Mouse (Mus musculus) layer of hippocampus, postnatal 10 days (tissue): Measurements from ENCODE around the gene Upk1a. TPM values are rescaled to one million over a fixed set of nuclear protein-coding genes. Genes with fewer than 3 reads are reported as not detected.

ENCODE experiments used
- DNase-seq, 2 experiments: peaks; one replicate each; pipeline ENCODE4 v3.0.0; 2021; ENCODE audit warnings: low spot score in 2 of 2
- long read RNA-seq: library from polyadenylated mRNA; stranded (forward); transcript quantifications from one replicate; pipeline ENCODE4 v2.0.0, GENCODE M21; 2023
- total RNA-seq, 2 experiments: library from RNA; stranded (reverse); gene quantifications; 2 replicates each; pipeline ENCODE4 v1.2.3; 2021

The Upk1a gene
- under 1 TPM; 0.22 to 0.34 TPM for total RNA-seq
- long read RNA-seq, partial matches to known transcripts: 0 of 1 reads
- long read RNA-seq, other reads (novel, unspliced or antisense): 1 of 1 reads

DNA sequence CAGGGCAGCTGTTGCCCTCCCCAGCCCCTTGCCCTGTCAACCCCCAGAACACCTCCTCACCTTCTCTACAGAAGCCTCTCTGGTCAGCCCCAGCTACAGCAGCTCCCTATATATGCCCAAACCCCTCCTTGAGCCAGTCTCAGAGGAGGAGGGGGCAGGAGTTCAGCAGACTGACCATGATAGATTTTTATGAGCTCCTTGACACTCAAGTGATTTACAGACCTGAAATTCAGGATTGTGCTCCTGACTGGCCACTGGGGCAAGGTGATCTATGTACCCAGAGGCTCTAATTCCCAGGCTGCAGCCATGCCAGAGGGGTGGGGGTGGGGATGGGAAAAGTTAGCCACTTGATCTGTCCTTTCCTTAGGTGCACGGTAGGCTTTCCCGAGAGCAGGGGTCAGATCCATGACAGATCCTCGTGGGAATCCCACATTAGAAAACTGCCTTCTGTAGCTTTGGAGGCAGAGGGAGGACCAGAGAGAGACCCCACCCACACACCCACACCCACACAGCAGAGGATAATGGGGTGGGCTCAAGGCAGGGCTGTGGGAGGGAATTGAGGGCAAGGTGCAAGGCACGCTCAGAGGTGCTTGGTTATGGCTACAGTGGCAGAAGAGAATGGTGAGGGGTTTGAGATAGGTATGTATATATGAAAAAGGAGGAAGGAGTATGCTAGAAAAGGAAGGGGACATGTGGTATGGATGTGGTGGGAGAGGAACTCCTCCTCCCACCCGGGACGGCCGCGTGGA is at the start of gene Upk1a:
Upk1a (minus strand) TSS at position 194 of the 749 bp plus-strand sequence.
- DNase-seq: no peak

- DNase-seq: peak; percentile 97 to 98
Observed at GRCm38 (mm10) chr7:30649591-30650540, 37.2 kb upstream of the Upk1a start, which contains the start of gene Rbm42. TSS of gene Rbm42 (minus strand) at chr7:30650317.

DNA sequence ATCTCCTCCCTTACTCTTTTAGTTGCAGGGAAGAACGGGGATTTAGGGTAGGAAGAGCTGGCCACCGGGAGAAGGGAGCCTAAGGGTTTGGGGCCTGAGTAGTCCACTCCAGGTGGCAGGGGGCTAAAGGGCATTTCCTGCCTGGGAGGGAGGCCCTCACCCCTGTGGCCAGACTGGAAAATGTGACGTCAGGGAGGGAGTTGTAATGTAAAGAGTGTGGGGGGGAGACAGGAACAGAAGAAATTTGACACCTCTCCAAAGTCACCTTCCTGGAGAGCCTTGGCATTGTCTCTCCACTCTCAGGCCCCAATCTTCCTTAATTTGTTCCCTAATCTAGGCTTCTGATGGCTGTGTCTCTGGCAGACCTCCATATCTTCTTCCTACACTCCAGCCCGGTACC is 26.4 kb upstream of the Upk1a start:
- no peak for DNase-seq

DNA sequence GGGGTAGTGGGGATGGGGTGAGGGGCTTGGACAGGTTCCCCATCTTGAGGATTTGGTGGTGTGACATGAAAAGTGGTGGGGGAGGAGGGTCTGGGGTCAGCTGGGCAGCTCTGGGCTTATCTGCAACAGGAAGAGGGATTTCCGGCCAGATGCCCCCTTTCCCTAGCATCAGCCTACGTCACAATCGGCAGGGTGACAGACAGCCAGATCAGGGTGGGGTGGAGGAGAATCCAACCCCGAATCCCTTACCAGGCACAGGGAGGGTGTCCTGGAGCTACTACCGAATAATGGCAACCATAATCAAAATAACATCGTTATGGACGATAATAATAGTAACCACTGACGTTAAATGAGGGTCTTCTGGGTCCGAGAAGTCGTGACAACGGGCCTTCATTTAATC is 23.7 kb upstream of the Upk1a start:
- no peak for DNase-seq

- no peak for DNase-seq
Observed at GRCm38 (mm10) chr7:30635752-30636151, 23.1 kb upstream of the Upk1a start, which contains the start of gene Etv2. TSS of gene Etv2 (minus strand) at chr7:30635852.

GRCm38 (mm10) chr7:30634621-30635020 is 22.0 kb upstream of the Upk1a start:
- peak; percentile 48 to 62 for DNase-seq

- DNase-seq: no peak
Observed at GRCm38 (mm10) chr7:30633762-30634412, 21.2 kb upstream of the Upk1a start.

GRCm38 (mm10) chr7:30629013-30629412 is 16.4 kb upstream of the Upk1a start:
- DNase-seq: no peak

- DNase-seq: no peak
Observed at GRCm38 (mm10) chr7:30626647-30627046, 14.0 kb upstream of the Upk1a start.

- DNase-seq: peak; percentile 83 to 88
Observed at GRCm38 (mm10) chr7:30625530-30626384, 13.1 kb upstream of the Upk1a start, which contains the start of gene Cox6b1. TSS of gene Cox6b1 (minus strand) at chr7:30626151.

DNA sequence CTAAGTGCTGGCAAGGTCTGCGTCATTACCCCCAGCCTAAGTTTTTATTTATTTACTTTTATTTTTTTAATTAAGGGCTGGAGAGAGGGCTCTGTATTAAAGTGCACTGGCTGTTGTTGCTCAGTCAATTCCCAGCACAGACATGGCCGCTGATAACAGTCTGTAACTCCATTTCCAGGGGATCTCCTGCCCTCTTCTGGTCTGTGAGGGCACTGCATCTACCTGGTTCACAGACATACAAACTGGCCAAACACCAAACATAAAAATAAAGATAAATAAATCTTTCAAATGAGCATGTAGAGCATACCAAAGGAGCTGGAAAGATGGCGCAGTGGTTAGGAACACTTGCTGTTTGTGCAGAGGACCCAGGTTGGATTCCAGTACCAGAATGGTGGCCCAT is 6.6 kb upstream of the Upk1a start:
- peak in 1 of 2 experiments; percentile 31 for DNase-seq

- no peak for DNase-seq
Observed at GRCm38 (mm10) chr7:30618658-30619057, 6.0 kb upstream of the Upk1a start.

- no peak for DNase-seq
Observed at GRCm38 (mm10) chr7:30615049-30615760, 2.6 kb upstream of the Upk1a start.

GRCm38 (mm10) chr7:30614454-30614853 is 1.8 kb upstream of the Upk1a start:
- no peak for DNase-seq

DNA sequence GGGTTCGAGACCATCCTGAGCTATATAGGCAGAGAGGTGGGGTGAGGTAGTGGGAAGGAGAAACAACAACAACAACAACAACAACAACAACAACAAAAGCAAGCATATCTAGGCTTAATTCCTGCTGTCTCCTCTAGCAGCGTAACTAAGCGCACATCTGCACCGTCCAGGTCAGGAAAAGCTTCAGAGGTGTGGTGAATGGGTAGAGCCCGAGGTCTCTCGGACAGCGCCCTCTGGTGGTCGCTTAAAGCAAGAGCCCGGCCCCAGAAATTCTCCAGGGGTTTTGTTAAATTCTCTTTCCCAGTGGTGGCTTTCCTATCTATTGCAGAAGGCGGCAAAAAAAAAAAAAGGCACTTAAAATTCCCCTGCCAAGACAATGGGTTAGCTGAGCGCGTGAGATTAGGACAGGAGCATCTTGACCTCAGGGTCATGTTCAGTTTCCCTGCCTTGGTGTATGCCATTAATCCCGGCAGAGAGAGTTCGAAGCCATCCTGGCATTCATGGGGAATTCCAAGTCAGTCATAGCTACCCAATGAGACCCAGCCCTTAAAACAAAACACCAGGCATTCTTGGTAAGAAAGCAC is 974 bp upstream of the Upk1a start:
- DNase-seq: peak; percentile 55 to 72

GRCm38 (mm10) chr7:30610043-30610442 is 2.6 kb downstream of the Upk1a start:
- DNase-seq: no peak

GRCm38 (mm10) chr7:30608476-30608875 is 4.2 kb downstream of the Upk1a start:
- DNase-seq: no peak

- DNase-seq: peak; percentile 48 to 56
Observed at GRCm38 (mm10) chr7:30607706-30608309, 4.8 kb downstream of the Upk1a start.

DNA sequence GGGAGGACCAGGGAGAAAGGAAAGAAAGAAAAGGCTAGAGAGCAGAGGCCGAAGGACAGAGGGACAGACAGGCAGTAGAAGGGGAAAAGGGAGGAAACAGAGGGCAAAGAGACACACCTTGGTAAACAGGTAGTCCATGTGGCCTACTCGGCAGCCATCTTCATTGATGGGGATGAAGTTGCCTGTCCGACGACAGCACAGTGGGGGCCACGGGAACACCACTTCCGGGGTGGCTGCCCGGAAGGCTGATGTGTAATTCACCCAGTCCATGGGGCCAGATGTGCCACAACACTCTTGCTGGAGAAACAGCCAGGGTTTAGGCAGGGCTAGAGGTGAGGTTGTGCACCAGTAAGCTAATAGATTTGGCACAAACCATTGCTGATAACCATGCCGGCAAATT is 7.7 kb downstream of the Upk1a start:
- DNase-seq: no peak
